Mouse (Mus musculus) hindbrain, postnatal 0 days (tissue): Measurements from ENCODE around the gene Psmb6. TPM values are rescaled to one million over a fixed set of nuclear protein-coding genes. Genes with fewer than 3 reads are reported as not detected.

Experiments used
- ATAC-seq: fragments of 200-750 bp; cut with Nextera tagmentation; 2 replicates; pipeline ENCODE4 v1.8.0; 2017; ENCODE audit warnings: mild to moderate bottlenecking, moderate TSS enrichment, moderate library complexity
- DNase-seq: peaks from one replicate; pipeline ENCODE4 v3.0.0-alpha.2; 2015; ENCODE audit warnings: low spot score
- H3K27ac ChIP-seq: fragments of 300-500 bp; sonication (generic); 2 replicates; pipeline ENCODE4 v1.5.1; 2014; ENCODE audit warnings: mild to moderate bottlenecking
- H3K27me3 ChIP-seq: fragments of 300-500 bp; sonication (generic); 2 replicates; pipeline ENCODE4 v1.6.1; 2014; ENCODE audit warnings: low read length, mixed read lengths; ENCODE audit not compliant: insufficient read depth
- H3K36me3 ChIP-seq: fragments of 300-500 bp; sonication (generic); 2 replicates; pipeline ENCODE4 v1.6.1; 2014; ENCODE audit warnings: low read length, mixed read lengths; ENCODE audit not compliant: insufficient read depth
- H3K4me1 ChIP-seq: fragments of 300-500 bp; sonication (generic); 2 replicates; pipeline ENCODE4 v1.6.1; 2014; ENCODE audit warnings: antibody characterized with exemption, low read length, mixed read lengths; ENCODE audit not compliant: insufficient read depth
- H3K4me2 ChIP-seq: fragments of 300-500 bp; sonication (generic); 2 replicates; pipeline ENCODE4 v1.6.1; 2014; ENCODE audit warnings: low read depth, mild to moderate bottlenecking, low read length, moderate library complexity, mixed read lengths
- H3K4me3 ChIP-seq: fragments of 300-500 bp; sonication (generic); 2 replicates; pipeline ENCODE4 v1.5.1; 2014; ENCODE audit warnings: low read length
- H3K9ac ChIP-seq: fragments of 300-500 bp; sonication (generic); replicated peaks from 2 replicates; pipeline ENCODE4 v1.6.1; 2014; ENCODE audit warnings: mild to moderate bottlenecking, low read length, moderate library complexity, mixed read lengths
- H3K9me3 ChIP-seq: fragments of 300-500 bp; sonication (generic); 2 replicates; pipeline ENCODE4 v1.6.1; 2016; ENCODE audit warnings: low read length, mixed read lengths
- CTCF ChIP-seq: IDR thresholded peaks from 2 replicates; pipeline ENCODE4 v1.5.1; 2016; ENCODE audit warnings: antibody characterized with exemption, control low read depth, low read depth
- WGBS: fragments of 180-500 bp; shearing (Covaris S2); extraction: QIAGEN DNeasy Blood & Tissue Kit; methylation state at CpG from one replicate; pipeline ENCODE4 v1.1.7; 2014; 5-methylcytosine and 5-hydroxymethylcytosine counted together
- polyA plus RNA-seq: library from polyadenylated mRNA; unstranded; fragments of >200 nt; fragmentation: Nextera tagmentation; extraction: Ambion mirVana; gene quantifications from 2 replicates; pipeline ENCODE4 v1.2.1, GENCODE M21; 2015
- total RNA-seq: library from RNA; depleted of rRNA; stranded (reverse); fragments of >200 nt; gene quantifications from 2 replicates; pipeline ENCODE4 v1.2.3, GENCODE M21; 2014

The Psmb6 gene
- total and polyA plus RNA-seq, 2 experiments from 2014 or later, result 504 to 887 TPM

- no peak overlapping the region for H3K4me3 ChIP-seq
- no peak overlapping the region for H3K27ac ChIP-seq
- no peak for TF ChIP-seq CTCF
- H3K27me3 ChIP-seq, result no peaks in the 10 kb centered on the region
- no peaks in the 10 kb centered on the region for H3K9me3 ChIP-seq
- ATAC-seq (no peak), DNase-seq (no peak)
- H3K9ac ChIP-seq, result no peak overlapping the region
- WGBS, result 88% methylated on average over 8 of the region's 8 CpGs
- no peaks in the 10 kb centered on the region; the same call in 1 of the 2 replicates for H3K36me3 ChIP-seq
- H3K4me2 ChIP-seq, result no peak overlapping the region
- H3K4me1 ChIP-seq, result no peaks in the 10 kb centered on the region
Measured at GRCm38 (mm10) chr11:70551526-70551925, 26.4 kb downstream of the Psmb6 start.

GRCm38 (mm10) chr11:70553940-70554339, 28.8 kb downstream of the Psmb6 start:
- Histone ChIP-seq H3K9me3 (no peaks in the 10 kb centered on the region), H3K9ac (no peak overlapping the region), H3K27ac (no peak overlapping the region), H3K36me3 (no peaks in the 10 kb centered on the region; the same call in 1 of the 2 replicates), H3K27me3 (no peaks in the 10 kb centered on the region), H3K4me2 (no peak overlapping the region), H3K4me3 (no peak overlapping the region), H3K4me1 (no peaks in the 10 kb centered on the region)
- WGBS, result 37% methylated on average over 7 of the region's 7 CpGs
- no peak for TF ChIP-seq CTCF
- DNase-seq, result no peak
- no peak for ATAC-seq

DNA sequence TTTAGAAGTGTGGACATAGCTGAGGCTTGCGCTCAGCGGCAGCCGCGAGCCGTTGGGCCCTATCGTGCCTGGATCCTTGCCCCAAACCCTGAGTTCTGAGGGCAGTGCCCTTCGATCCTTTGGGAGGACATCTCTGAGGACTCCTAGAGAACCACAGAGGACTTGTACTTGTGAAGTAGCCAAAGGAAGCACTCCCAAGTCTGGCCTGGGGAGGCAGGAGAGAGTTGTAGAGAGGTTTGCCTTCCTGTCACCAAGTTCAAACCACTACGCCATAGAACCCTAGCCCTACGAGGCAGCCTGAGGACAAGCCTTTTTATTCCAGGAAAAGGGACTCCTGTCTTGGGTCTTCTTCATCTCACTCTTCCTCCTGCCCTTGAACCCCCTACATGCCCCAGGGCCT, 32.4 kb downstream of the Psmb6 start:
- Histone ChIP-seq H3K9ac (no peak overlapping the region), H3K4me2 (no peak overlapping the region), H3K9me3 (no peaks in the 10 kb centered on the region), H3K27ac (no peak overlapping the region), H3K27me3 (no peaks in the 10 kb centered on the region), H3K4me3 (no peak overlapping the region), H3K4me1 (no peaks in the 10 kb centered on the region), H3K36me3 (no peaks in the 10 kb centered on the region; the same call in 1 of the 2 replicates)
- peak; percentile 18; the same call in 1 of the 2 replicates for TF ChIP-seq CTCF
- no peak for DNase-seq
- no peak for ATAC-seq
- WGBS, result 91% methylated on average over 9 of the region's 9 CpGs

GRCm38 (mm10) chr11:70561937-70562286, 36.7 kb downstream of the Psmb6 start:
- H3K36me3 ChIP-seq, result no peaks in the 10 kb centered on the region; the same call in 1 of the 2 replicates
- H3K4me3 ChIP-seq, result peak overlapping the region; percentile 91
- WGBS, result 0% methylated on average over 2 of the region's 2 CpGs
- peak overlapping the region; percentile 92 for H3K4me2 ChIP-seq
- H3K27me3 ChIP-seq, result no peaks in the 10 kb centered on the region
- H3K9ac ChIP-seq, result peak overlapping the region; percentile 96; the same call in 1 of the 2 replicates
- ATAC-seq (no peak), DNase-seq (no peak)
- no peaks in the 10 kb centered on the region for H3K9me3 ChIP-seq
- peaks cover 13% of the 10 kb centered on the region for H3K4me1 ChIP-seq
- H3K27ac ChIP-seq, result peak overlapping the region; percentile 86
- peak; percentile 29 for TF ChIP-seq CTCF

- H3K4me3 ChIP-seq, result peak within 1 kb of the TSS; percentile 91
- H3K27me3 ChIP-seq, result no peaks in the 10 kb centered on the region
- ATAC-seq (peak; percentile 97), DNase-seq (peak; percentile 96)
- WGBS, result 2% methylated on average over 53 of the region's 57 CpGs
- TF ChIP-seq CTCF, result no peak
- H3K36me3 ChIP-seq, result no peaks in the 10 kb centered on the region
- H3K9ac ChIP-seq, result peak within 1 kb of the TSS; percentile 96
- H3K4me1 ChIP-seq, result peaks cover 13% of the 10 kb centered on the region
- H3K9me3 ChIP-seq, result no peaks in the 10 kb centered on the region
- peak within 1 kb of the TSS; percentile 86 for H3K27ac ChIP-seq
- peak within 1 kb of the TSS; percentile 92 for H3K4me2 ChIP-seq
Measured at GRCm38 (mm10) chr11:70562287-70562994, 37.3 kb downstream of the Psmb6 start, which contains the start of gene Mink1. Gene Mink1, plus strand, starts transcription at chr11:70562881.

- ATAC-seq (peak; percentile 10; the same call in 1 of the 2 replicates), DNase-seq (no peak)
Measured at GRCm38 (mm10) chr11:70562995-70563469, 37.9 kb downstream of the Psmb6 start.

More at GRCm38 (mm10) chr11:70562995-70563469, 37.9 kb downstream of the Psmb6 start:
- Histone ChIP-seq H3K36me3 (no peaks in the 10 kb centered on the region; the same call in 1 of the 2 replicates), H3K27ac (peak overlapping the region; percentile 86), H3K9me3 (no peaks in the 10 kb centered on the region), H3K9ac (peak overlapping the region; percentile 96), H3K4me2 (peak overlapping the region; percentile 92), H3K4me3 (peak overlapping the region; percentile 91), H3K27me3 (no peaks in the 10 kb centered on the region), H3K4me1 (peaks cover 13% of the 10 kb centered on the region)
- 2% methylated on average over 14 of the region's 31 CpGs for WGBS
- no peak for TF ChIP-seq CTCF
